Mouse (Mus musculus) erythroblast, embryonic 14.5 days (primary cell): ENCODE data around the gene Lrrc20. TPM values are rescaled to one million over a fixed set of nuclear protein-coding genes. Genes with fewer than 3 reads are reported as not detected.
"Not testable (repeated sequence)": the region's sequence is repeated elsewhere in the genome, so short reads cannot be mapped to it uniquely, and the experiment has no call there.

Experiments
- H3K27me3 ChIP-seq: 2 replicates; pipeline ENCODE4 v1.6.1; 2012; ENCODE audit warnings: inconsistent platforms; ENCODE audit not compliant: control insufficient read depth
- H3K36me3 ChIP-seq: 2 replicates; pipeline ENCODE4 v1.6.1; 2012; ENCODE audit warnings: mild to moderate bottlenecking, inconsistent platforms; ENCODE audit not compliant: control insufficient read depth
- H3K4me1 ChIP-seq: 2 replicates; pipeline ENCODE4 v1.6.1; 2012; ENCODE audit warnings: inconsistent platforms; ENCODE audit not compliant: control insufficient read depth
- H3K4me3 ChIP-seq: replicated peaks from 2 replicates; pipeline ENCODE3; 2012; ENCODE audit warnings: moderate library complexity, mild to moderate bottlenecking, inconsistent platforms
- H3K9me3 ChIP-seq: 2 replicates; pipeline ENCODE4 v1.6.1; 2012; ENCODE audit warnings: low read length, inconsistent platforms, mixed read lengths; ENCODE audit not compliant: control insufficient read depth
- GATA1 ChIP-seq: IDR thresholded peaks from 2 replicates; pipeline ENCODE4 v1.6.1; 2012; ENCODE audit warnings: low read length, inconsistent platforms, mixed read lengths
- TAL1 ChIP-seq: IDR thresholded peaks from 3 replicates; pipeline ENCODE4 v1.6.1; 2012; ENCODE audit warnings: low read length, inconsistent platforms, mixed read lengths
- polyA plus RNA-seq: library from polyadenylated mRNA; stranded (reverse); fragments of >175 nt; gene quantifications from 2 replicates; pipeline ENCODE4 v1.2.3, GENCODE M21; 2012

Lrrc20 gene
- polyA plus RNA-seq, 1 experiment, result 2.4 TPM

GRCm38 (mm10) chr10:61572126-61572525 lies 96.5 kb downstream of the Lrrc20 start:
- no peak overlapping the region for H3K4me3 ChIP-seq
- H3K4me1 ChIP-seq, result no peaks in the 10 kb centered on the region; the same call in 1 of the 2 replicates
- no peaks in the 10 kb centered on the region for H3K9me3 ChIP-seq
- TF ChIP-seq GATA1 (no peak), TAL1 (no peak)
- H3K36me3 ChIP-seq, result no peaks in the 10 kb centered on the region; the same call in 1 of the 2 replicates
- no peaks in the 10 kb centered on the region for H3K27me3 ChIP-seq

GRCm38 (mm10) chr10:61576120-61576767 lies 100.6 kb downstream of the Lrrc20 start:
- Histone ChIP-seq H3K9me3 (no peaks in the 10 kb centered on the region), H3K4me3 (no peak overlapping the region), H3K27me3 (no peaks in the 10 kb centered on the region), H3K36me3 (peaks cover 12% of the 10 kb centered on the region), H3K4me1 (no peaks in the 10 kb centered on the region; the same call in 1 of the 2 replicates)
- TF ChIP-seq GATA1, result no peak

- Histone ChIP-seq H3K4me1 (no peaks in the 10 kb centered on the region), H3K27me3 (peaks cover 5% of the 10 kb centered on the region), H3K4me3 (no peak overlapping the region), H3K36me3 (no peaks in the 10 kb centered on the region), H3K9me3 (no peaks in the 10 kb centered on the region)
- no peak for TF ChIP-seq TAL1
- TF ChIP-seq GATA1, result no peak
Observed at GRCm38 (mm10) chr10:61587241-61587849, 111.7 kb downstream of the Lrrc20 start.

- Histone ChIP-seq H3K9me3 (no peaks in the 10 kb centered on the region), H3K36me3 (no peaks in the 10 kb centered on the region), H3K27me3 (peaks cover 59% of the 10 kb centered on the region), H3K4me1 (peaks cover 6% of the 10 kb centered on the region), H3K4me3 (no peak overlapping the region)
- TF ChIP-seq TAL1 (no peak), GATA1 (no peak)
Observed at GRCm38 (mm10) chr10:61597991-61598390, 122.4 kb downstream of the Lrrc20 start.

- TF ChIP-seq GATA1, result no peak
- TF ChIP-seq TAL1, result no peak
- Histone ChIP-seq H3K27me3 (peaks cover 44% of the 10 kb centered on the region), H3K36me3 (no peaks in the 10 kb centered on the region), H3K4me3 (no peak overlapping the region), H3K4me1 (peaks cover 6% of the 10 kb centered on the region), H3K9me3 (no peaks in the 10 kb centered on the region)
Observed at GRCm38 (mm10) chr10:61599556-61600114, 124.0 kb downstream of the Lrrc20 start.

GRCm38 (mm10) chr10:61602283-61603033 lies 126.9 kb downstream of the Lrrc20 start:
- H3K36me3 ChIP-seq, result no peaks in the 10 kb centered on the region
- TF ChIP-seq TAL1, result no peak
- no peak for TF ChIP-seq GATA1
- H3K4me3 ChIP-seq, result peak overlapping the region; percentile 43

GRCm38 (mm10) chr10:61604376-61605065 lies 128.9 kb downstream of the Lrrc20 start:
- Histone ChIP-seq H3K27me3 (peaks cover 7% of the 10 kb centered on the region), H3K4me1 (peaks cover 6% of the 10 kb centered on the region), H3K4me3 (no peak overlapping the region), H3K9me3 (no peaks in the 10 kb centered on the region), H3K36me3 (no peaks in the 10 kb centered on the region)
- TF ChIP-seq GATA1 (no peak), TAL1 (no peak)

More at GRCm38 (mm10) chr10:61602283-61603033, 126.9 kb downstream of the Lrrc20 start:
- peaks cover 18% of the 10 kb centered on the region for H3K27me3 ChIP-seq
- H3K9me3 ChIP-seq, result no peaks in the 10 kb centered on the region
- peaks cover 6% of the 10 kb centered on the region for H3K4me1 ChIP-seq

GRCm38 (mm10) chr10:61605381-61605780 lies 129.8 kb downstream of the Lrrc20 start:
- H3K4me3 ChIP-seq, H3K4me1 ChIP-seq, H3K27me3 ChIP-seq, H3K9me3 ChIP-seq, H3K36me3 ChIP-seq: not testable (repeated sequence)

- Histone ChIP-seq H3K36me3 (no peaks in the 10 kb centered on the region), H3K27me3 (peaks cover 9% of the 10 kb centered on the region), H3K4me1 (peaks cover 6% of the 10 kb centered on the region), H3K9me3 (no peaks in the 10 kb centered on the region), H3K4me3 (no peak overlapping the region)
- TF ChIP-seq TAL1 (no peak), GATA1 (no peak)
Observed at GRCm38 (mm10) chr10:61605851-61606250, 130.2 kb downstream of the Lrrc20 start.
